Mouse (Mus musculus): Measurements from ENCODE around the gene Fgfr2. TPM values are rescaled to one million over a fixed set of nuclear protein-coding genes. Genes with fewer than 3 reads are reported as not detected.

Fgfr2 gene
- total and polyA plus RNA-seq, 2 experiments from 2014 or later = 17.1 to 47.6 TPM

GRCm38 (mm10) chr7:133008663-133009062 lies 114.5 kb downstream of the Fgfr2 start:
- Histone ChIP-seq H3K4me1 (ENCODE audit: insufficient read depth) (peaks cover 20% of the 10 kb centered on the region), H3K9me3 (ENCODE audit: low read length) (no peaks in the 10 kb centered on the region), H3K4me2 (ENCODE audit: low read depth) (no peak overlapping the region), H3K9ac (no peak overlapping the region), H3K36me3 (ENCODE audit: insufficient read depth) (no peaks in the 10 kb centered on the region), H3K27ac (ENCODE audit: low read depth, low read length) (no peak overlapping the region), H3K27me3 (ENCODE audit: insufficient read depth, low read length) (no peaks in the 10 kb centered on the region), H3K4me3 (ENCODE audit: low read depth, low read length) (no peak overlapping the region)
- DNase-seq (no peak), ATAC-seq (no peak)
- TF ChIP-seq CTCF (IDR thresholded peaks at IDR 0.05; ENCODE audit: low read depth) = no peak
- WGBS = 74% methylated on average over 4 of the region's 4 CpGs

GRCm38 (mm10) chr7:133007343-133007742 lies 115.8 kb downstream of the Fgfr2 start:
- no peak overlapping the region for H3K27ac ChIP-seq (ENCODE audit: low read depth, low read length)
- no peak overlapping the region for H3K4me3 ChIP-seq (ENCODE audit: low read depth, low read length)
- H3K9ac ChIP-seq = no peak overlapping the region
- H3K9me3 ChIP-seq (ENCODE audit: low read length) = no peaks in the 10 kb centered on the region
- ATAC-seq (no peak), DNase-seq (no peak)
- no peaks in the 10 kb centered on the region for H3K36me3 ChIP-seq (ENCODE audit: insufficient read depth)
- H3K27me3 ChIP-seq (ENCODE audit: insufficient read depth, low read length) = no peaks in the 10 kb centered on the region
- TF ChIP-seq CTCF (IDR thresholded peaks at IDR 0.05; ENCODE audit: low read depth) = no peak
- peaks cover 19% of the 10 kb centered on the region for H3K4me1 ChIP-seq (ENCODE audit: insufficient read depth)
- WGBS = 64% methylated on average over 11 of the region's 11 CpGs
- no peak overlapping the region for H3K4me2 ChIP-seq (ENCODE audit: low read depth)

- Histone ChIP-seq H3K36me3 (ENCODE audit: insufficient read depth) (no peaks in the 10 kb centered on the region), H3K9me3 (ENCODE audit: low read length) (no peaks in the 10 kb centered on the region), H3K9ac (no peak overlapping the region), H3K27me3 (ENCODE audit: insufficient read depth, low read length) (no peaks in the 10 kb centered on the region), H3K4me1 (ENCODE audit: insufficient read depth) (peaks cover 9% of the 10 kb centered on the region), H3K27ac (ENCODE audit: low read depth, low read length) (no peak overlapping the region), H3K4me3 (ENCODE audit: low read depth, low read length) (no peak overlapping the region), H3K4me2 (ENCODE audit: low read depth) (no peak overlapping the region)
- ATAC-seq (no peak), DNase-seq (no peak)
- TF ChIP-seq CTCF (IDR thresholded peaks at IDR 0.05; ENCODE audit: low read depth) = no peak
- 82% methylated on average over 7 of the region's 7 CpGs for WGBS
Measured at GRCm38 (mm10) chr7:133005772-133006171, 117.4 kb downstream of the Fgfr2 start.

GRCm38 (mm10) chr7:133003421-133003820 lies 119.7 kb downstream of the Fgfr2 start:
- WGBS = 15% methylated on average over 3 of the region's 3 CpGs
- ATAC-seq = peak; percentile 81

GRCm38 (mm10) chr7:133002271-133002670 lies 120.9 kb downstream of the Fgfr2 start:
- ATAC-seq (no peak), DNase-seq (no peak)
- Histone ChIP-seq H3K9me3 (ENCODE audit: low read length) (no peaks in the 10 kb centered on the region), H3K4me3 (ENCODE audit: low read depth, low read length) (no peak overlapping the region), H3K27ac (ENCODE audit: low read depth, low read length) (no peak overlapping the region), H3K36me3 (ENCODE audit: insufficient read depth) (peaks cover 20% of the 10 kb centered on the region), H3K27me3 (ENCODE audit: insufficient read depth, low read length) (no peaks in the 10 kb centered on the region), H3K9ac (no peak overlapping the region), H3K4me2 (ENCODE audit: low read depth) (no peak overlapping the region), H3K4me1 (ENCODE audit: insufficient read depth) (0 out of 2 replicates have a peak, but pooled peaks cover 3% of the 10 kb centered on the region)
- 85% methylated on average over 6 of the region's 6 CpGs for WGBS
- no peak for TF ChIP-seq CTCF (IDR thresholded peaks at IDR 0.05; ENCODE audit: low read depth)

More at GRCm38 (mm10) chr7:133003421-133003820, 119.7 kb downstream of the Fgfr2 start:
- Histone ChIP-seq H3K4me1 (ENCODE audit: insufficient read depth) (0 out of 2 replicates have a peak, but pooled peaks cover 3% of the 10 kb centered on the region), H3K9me3 (ENCODE audit: low read length) (no peaks in the 10 kb centered on the region), H3K36me3 (ENCODE audit: insufficient read depth) (peaks cover 9% of the 10 kb centered on the region), H3K27me3 (ENCODE audit: insufficient read depth, low read length) (no peaks in the 10 kb centered on the region), H3K27ac (ENCODE audit: low read depth, low read length) (peak overlapping the region; percentile 45; the same call in 1 of the 2 replicates), H3K4me2 (ENCODE audit: low read depth) (no peak overlapping the region), H3K4me3 (ENCODE audit: low read depth, low read length) (no peak overlapping the region), H3K9ac (no peak overlapping the region)
- peak; percentile 98 for TF ChIP-seq CTCF (IDR thresholded peaks at IDR 0.05; ENCODE audit: low read depth)
- DNase-seq = peak; percentile 87

- Histone ChIP-seq H3K4me2 (ENCODE audit: low read depth) (no peak overlapping the region), H3K9ac (no peak overlapping the region), H3K4me1 (ENCODE audit: insufficient read depth) (0 out of 2 replicates have a peak, but pooled peaks cover 3% of the 10 kb centered on the region), H3K9me3 (ENCODE audit: low read length) (no peaks in the 10 kb centered on the region), H3K27me3 (ENCODE audit: insufficient read depth, low read length) (no peaks in the 10 kb centered on the region), H3K36me3 (ENCODE audit: insufficient read depth) (peaks cover 20% of the 10 kb centered on the region), H3K27ac (ENCODE audit: low read depth, low read length) (no peak overlapping the region), H3K4me3 (ENCODE audit: low read depth, low read length) (no peak overlapping the region)
- DNase-seq (no peak), ATAC-seq (no peak)
- no peak for TF ChIP-seq CTCF (IDR thresholded peaks at IDR 0.05; ENCODE audit: low read depth)
- 90% methylated on average over 3 of the region's 3 CpGs for WGBS
Measured at GRCm38 (mm10) chr7:133001388-133001787, 121.8 kb downstream of the Fgfr2 start.

- no peak overlapping the region for H3K4me3 ChIP-seq (ENCODE audit: low read depth, low read length)
- WGBS = 96% methylated on average over 11 of the region's 11 CpGs
- no peaks in the 10 kb centered on the region for H3K27me3 ChIP-seq (ENCODE audit: insufficient read depth, low read length)
- ATAC-seq = no peak
- no peaks in the 10 kb centered on the region for H3K9me3 ChIP-seq (ENCODE audit: low read length)
- TF ChIP-seq CTCF (IDR thresholded peaks at IDR 0.05; ENCODE audit: low read depth) = no peak
- H3K9ac ChIP-seq = no peak overlapping the region
- H3K27ac ChIP-seq (ENCODE audit: low read depth, low read length) = no peak overlapping the region
- peaks cover 20% of the 10 kb centered on the region for H3K36me3 ChIP-seq (ENCODE audit: insufficient read depth)
- DNase-seq = no peak
- H3K4me2 ChIP-seq (ENCODE audit: low read depth) = no peak overlapping the region
- 0 out of 2 replicates have a peak, but pooled peaks cover 3% of the 10 kb centered on the region for H3K4me1 ChIP-seq (ENCODE audit: insufficient read depth)
Measured at GRCm38 (mm10) chr7:132999061-132999460, 124.1 kb downstream of the Fgfr2 start.

All from forebrain, postnatal 0 days (tissue).